Mouse (Mus musculus): ENCODE measurements at regions not wholly inside any gene's neighbourhood (a gene's known extent, or its start where the extent isn't known, plus 50 kb on each side); places are given as distances from the start of the nearest gene placed in this dataset.
A peak's percentile ranks its signal among the peaks of the same experiment; 100 is the strongest.

DNA sequence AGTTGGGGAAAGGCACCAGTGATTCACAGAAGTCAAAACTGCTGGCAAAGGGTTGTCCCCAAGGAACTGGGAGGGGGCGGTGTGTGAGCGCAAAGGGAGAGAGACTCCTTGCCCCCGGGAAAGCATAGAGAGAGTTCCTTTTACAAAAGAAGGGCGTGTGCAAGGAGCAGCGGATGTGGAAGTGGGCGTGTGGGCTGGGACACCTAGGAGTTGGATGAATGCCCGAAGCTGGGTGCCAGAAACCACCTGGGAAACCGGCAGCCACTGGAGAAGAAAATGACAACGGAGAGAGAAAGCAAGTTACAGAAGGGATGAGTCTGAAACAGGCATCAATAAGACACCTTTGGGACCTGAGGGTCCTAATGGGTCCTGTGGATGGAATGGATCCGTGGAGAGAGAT, 133.8 kb upstream of the Hmga2 start:
- no peak for ATAC-seq (ENCODE audit: insufficient read depth, low FRiP score)
- no peak overlapping the region for H3K27ac ChIP-seq (ENCODE audit: low read length)
- WGBS: 65% methylated on average over 10 of the region's 10 CpGs

DNA sequence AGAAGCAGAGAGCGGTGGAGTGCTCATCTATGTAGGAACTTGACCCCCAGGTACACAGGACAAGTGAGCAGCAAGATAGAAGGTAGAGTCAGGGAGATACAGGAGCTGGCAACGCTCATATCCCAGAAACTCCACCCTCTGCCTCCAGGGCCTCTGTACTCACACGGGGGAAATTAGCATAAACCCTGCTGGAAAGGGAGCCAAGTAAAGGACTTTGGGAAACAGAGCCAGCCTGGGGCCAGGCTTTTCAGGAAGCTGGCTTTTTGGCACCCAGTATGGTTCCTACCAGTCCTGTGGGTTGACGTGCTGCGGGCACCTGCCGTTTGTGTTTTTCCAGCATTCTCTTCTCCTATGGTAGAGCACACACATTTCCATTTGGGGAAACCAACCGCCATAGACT, 128.2 kb upstream of the Hmga2 start:
- H3K9me3 ChIP-seq (replicated peaks; ENCODE audit: control insufficient read depth, low read length): no peaks in the 10 kb centered on the region
- H3K36me3 ChIP-seq (ENCODE audit: control insufficient read depth, insufficient read depth, low read length): no peaks in the 10 kb centered on the region
- H3K27me3 ChIP-seq (ENCODE audit: control insufficient read depth, insufficient read depth, low read length): no peaks in the 10 kb centered on the region
- no peak overlapping the region for H3K9ac ChIP-seq (ENCODE audit: low read length)
- no peak for ATAC-seq (ENCODE audit: insufficient read depth, low FRiP score)
- H3K27ac ChIP-seq (ENCODE audit: low read length): no peak overlapping the region
- no peak overlapping the region for H3K4me3 ChIP-seq (replicated peaks; ENCODE audit: low read length)
- H3K4me1 ChIP-seq (ENCODE audit: control insufficient read depth, insufficient read depth, low read length): no peaks in the 10 kb centered on the region
- 64% methylated on average over 7 of the region's 7 CpGs for WGBS
- H3K4me2 ChIP-seq (ENCODE audit: low read depth, low read length): no peak overlapping the region

More for the DNA sequence above, 133.8 kb upstream of the Hmga2 start:
- Histone ChIP-seq H3K4me3 (replicated peaks; ENCODE audit: low read length) (no peak overlapping the region), H3K4me1 (ENCODE audit: control insufficient read depth, insufficient read depth, low read length) (no peaks in the 10 kb centered on the region), H3K4me2 (ENCODE audit: low read depth, low read length) (no peak overlapping the region), H3K9me3 (replicated peaks; ENCODE audit: control insufficient read depth, low read length) (no peaks in the 10 kb centered on the region), H3K36me3 (ENCODE audit: control insufficient read depth, insufficient read depth, low read length) (no peaks in the 10 kb centered on the region), H3K27me3 (ENCODE audit: control insufficient read depth, insufficient read depth, low read length) (no peaks in the 10 kb centered on the region), H3K9ac (ENCODE audit: low read length) (no peak overlapping the region)

DNA sequence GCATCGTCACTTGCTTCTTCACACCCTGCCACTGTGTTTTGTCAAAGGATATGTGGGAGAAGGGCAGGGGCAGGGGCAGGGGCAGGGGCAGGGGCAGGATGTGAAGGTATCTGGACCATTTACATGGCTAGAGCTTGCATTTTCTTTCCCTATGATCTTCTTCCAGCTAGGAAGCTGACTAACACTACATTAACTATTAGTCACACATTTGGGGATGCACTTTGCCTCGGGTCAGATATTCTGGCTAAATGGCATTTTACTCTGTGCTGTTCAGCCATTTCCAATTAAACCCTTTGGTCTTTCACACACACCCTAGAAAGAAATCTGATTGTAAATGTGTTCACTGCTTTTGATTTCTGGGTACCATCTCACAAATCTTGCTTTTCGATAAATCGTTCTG, 126.9 kb upstream of the Hmga2 start:
- Histone ChIP-seq H3K4me2 (ENCODE audit: low read depth, low read length) (no peak overlapping the region), H3K36me3 (ENCODE audit: control insufficient read depth, insufficient read depth, low read length) (no peaks in the 10 kb centered on the region), H3K9me3 (replicated peaks; ENCODE audit: control insufficient read depth, low read length) (no peaks in the 10 kb centered on the region), H3K27me3 (ENCODE audit: control insufficient read depth, insufficient read depth, low read length) (no peaks in the 10 kb centered on the region), H3K9ac (ENCODE audit: low read length) (no peak overlapping the region), H3K4me1 (ENCODE audit: control insufficient read depth, insufficient read depth, low read length) (no peaks in the 10 kb centered on the region), H3K4me3 (replicated peaks; ENCODE audit: low read length) (no peak overlapping the region), H3K27ac (ENCODE audit: low read length) (no peak overlapping the region)
- WGBS: 86% methylated on average over 4 of the region's 4 CpGs
- ATAC-seq (ENCODE audit: insufficient read depth, low FRiP score): no peak

DNA sequence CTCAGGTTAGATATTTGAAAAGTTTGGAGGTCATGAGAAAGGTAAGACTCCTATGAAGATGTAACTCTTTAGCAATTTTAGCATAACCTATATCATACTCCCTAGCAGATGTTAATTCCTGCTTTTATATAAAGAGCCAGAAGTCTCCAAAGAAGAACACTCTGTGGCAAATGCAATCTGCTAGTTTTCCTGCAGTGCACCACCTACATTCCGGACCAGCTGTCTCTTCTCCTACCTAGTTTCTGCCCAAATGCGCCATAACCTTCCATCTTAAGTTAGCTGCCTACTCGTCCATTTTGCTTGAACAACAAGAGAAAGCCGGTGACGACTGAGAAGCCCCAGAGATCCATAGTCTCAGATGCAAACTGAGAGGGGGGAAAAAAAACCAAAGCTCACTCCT, 124.5 kb upstream of the Hmga2 start:
- Histone ChIP-seq H3K4me1 (ENCODE audit: control insufficient read depth, insufficient read depth, low read length) (no peaks in the 10 kb centered on the region; the same call in 1 of the 2 replicates), H3K9ac (ENCODE audit: low read length) (no peak overlapping the region)
- 77% methylated on average over 5 of the region's 5 CpGs for WGBS

DNA sequence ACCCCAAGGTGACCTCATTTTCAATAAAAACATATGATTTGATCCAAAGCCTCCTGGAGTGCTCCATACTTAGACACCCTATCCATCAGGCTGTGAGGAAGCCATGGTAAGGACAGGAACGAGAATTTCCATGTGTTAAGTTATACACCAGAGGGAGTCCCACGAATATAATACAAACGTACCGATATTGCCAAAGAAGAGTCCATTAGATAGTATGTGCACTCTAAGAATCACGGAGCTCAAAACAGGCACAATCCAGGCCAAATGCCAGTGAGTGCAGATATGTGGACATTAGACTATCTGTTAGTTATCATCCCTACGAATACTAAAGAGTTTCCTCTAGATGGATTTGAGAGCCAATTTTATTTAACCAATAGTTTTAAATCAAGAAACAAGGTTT, 123.3 kb upstream of the Hmga2 start:
- Histone ChIP-seq H3K4me2 (ENCODE audit: low read depth, low read length) (no peak overlapping the region), H3K36me3 (ENCODE audit: control insufficient read depth, insufficient read depth, low read length) (no peaks in the 10 kb centered on the region), H3K4me3 (replicated peaks; ENCODE audit: low read length) (no peak overlapping the region), H3K9ac (ENCODE audit: low read length) (no peak overlapping the region), H3K9me3 (replicated peaks; ENCODE audit: control insufficient read depth, low read length) (no peaks in the 10 kb centered on the region), H3K27ac (ENCODE audit: low read length) (no peak overlapping the region), H3K4me1 (ENCODE audit: control insufficient read depth, insufficient read depth, low read length) (no peaks in the 10 kb centered on the region; the same call in 1 of the 2 replicates), H3K27me3 (ENCODE audit: control insufficient read depth, insufficient read depth, low read length) (no peaks in the 10 kb centered on the region)
- 69% methylated on average over 6 of the region's 6 CpGs for WGBS
- no peak for ATAC-seq (ENCODE audit: insufficient read depth, low FRiP score)

More for the DNA sequence above, 124.5 kb upstream of the Hmga2 start:
- no peak for ATAC-seq (ENCODE audit: insufficient read depth, low FRiP score)
- no peaks in the 10 kb centered on the region for H3K27me3 ChIP-seq (ENCODE audit: control insufficient read depth, insufficient read depth, low read length)
- no peaks in the 10 kb centered on the region for H3K9me3 ChIP-seq (replicated peaks; ENCODE audit: control insufficient read depth, low read length)
- H3K36me3 ChIP-seq (ENCODE audit: control insufficient read depth, insufficient read depth, low read length): no peaks in the 10 kb centered on the region
- no peak overlapping the region for H3K27ac ChIP-seq (ENCODE audit: low read length)
- H3K4me3 ChIP-seq (replicated peaks; ENCODE audit: low read length): no peak overlapping the region
- no peak overlapping the region for H3K4me2 ChIP-seq (ENCODE audit: low read depth, low read length)

DNA sequence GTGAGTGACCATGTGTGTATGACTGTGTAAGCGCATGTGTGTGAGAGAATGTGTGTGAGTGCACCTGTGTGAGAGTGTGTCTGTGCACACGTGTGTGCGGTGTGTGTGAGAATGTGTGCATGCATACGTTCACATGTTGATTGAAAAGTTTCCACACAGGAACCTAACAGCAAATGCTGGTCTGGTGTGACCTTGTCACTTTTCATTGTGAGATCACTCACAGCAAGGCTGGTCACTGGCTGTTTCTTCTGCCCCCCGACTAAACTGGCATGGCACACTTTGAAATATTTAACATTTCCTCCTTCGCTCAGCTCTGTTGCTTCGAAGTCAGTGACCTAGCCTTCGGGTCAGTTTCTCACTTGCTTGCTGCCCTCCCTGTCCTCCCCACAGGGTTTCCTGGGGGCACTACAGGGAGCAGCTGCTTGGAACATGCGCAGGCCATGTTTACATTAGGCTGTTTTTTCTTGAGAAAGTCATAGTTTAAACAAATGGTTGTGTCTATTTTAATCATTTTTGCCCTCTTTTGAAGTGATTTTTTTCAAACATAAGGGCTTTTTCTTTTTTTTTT, 121.1 kb upstream of the Hmga2 start:
- no peaks in the 10 kb centered on the region for H3K36me3 ChIP-seq (ENCODE audit: control insufficient read depth, insufficient read depth, low read length)
- peaks cover 5% of the 10 kb centered on the region; the same call in 1 of the 2 replicates for H3K9me3 ChIP-seq (replicated peaks; ENCODE audit: control insufficient read depth, low read length)
- H3K4me2 ChIP-seq (ENCODE audit: low read depth, low read length): no peak overlapping the region
- no peak overlapping the region for H3K27ac ChIP-seq (ENCODE audit: low read length)
- 0 out of 2 replicates have a peak, but pooled peaks have one; percentile 29 for ATAC-seq (ENCODE audit: insufficient read depth, low FRiP score)
- no peaks in the 10 kb centered on the region for H3K27me3 ChIP-seq (ENCODE audit: control insufficient read depth, insufficient read depth, low read length)
- no peaks in the 10 kb centered on the region; the same call in 1 of the 2 replicates for H3K4me1 ChIP-seq (ENCODE audit: control insufficient read depth, insufficient read depth, low read length)
- no peak overlapping the region for H3K4me3 ChIP-seq (replicated peaks; ENCODE audit: low read length)
- 43% methylated on average over 9 of the region's 9 CpGs for WGBS
- no peak overlapping the region for H3K9ac ChIP-seq (ENCODE audit: low read length)

DNA sequence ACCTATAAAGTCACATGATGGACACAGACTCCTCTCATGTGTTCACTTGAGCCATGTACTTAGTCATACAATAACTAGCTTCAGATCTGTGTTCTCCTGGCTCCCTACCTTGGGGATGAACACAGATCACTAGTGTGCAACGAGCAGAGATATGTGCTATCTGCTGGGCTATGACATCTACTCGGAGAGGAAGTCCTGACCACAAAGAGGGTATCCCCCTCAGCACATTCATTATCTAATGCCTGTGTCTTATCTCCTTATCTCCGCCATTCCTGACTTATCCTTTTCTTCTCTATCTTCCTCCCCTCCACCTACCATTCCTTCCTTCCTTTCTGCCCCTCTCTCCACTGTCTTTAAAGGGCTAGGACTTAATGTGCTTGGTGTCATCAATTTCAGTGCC, 118.9 kb upstream of the Hmga2 start:
- WGBS: 92% methylated on average over 3 of the region's 3 CpGs

DNA sequence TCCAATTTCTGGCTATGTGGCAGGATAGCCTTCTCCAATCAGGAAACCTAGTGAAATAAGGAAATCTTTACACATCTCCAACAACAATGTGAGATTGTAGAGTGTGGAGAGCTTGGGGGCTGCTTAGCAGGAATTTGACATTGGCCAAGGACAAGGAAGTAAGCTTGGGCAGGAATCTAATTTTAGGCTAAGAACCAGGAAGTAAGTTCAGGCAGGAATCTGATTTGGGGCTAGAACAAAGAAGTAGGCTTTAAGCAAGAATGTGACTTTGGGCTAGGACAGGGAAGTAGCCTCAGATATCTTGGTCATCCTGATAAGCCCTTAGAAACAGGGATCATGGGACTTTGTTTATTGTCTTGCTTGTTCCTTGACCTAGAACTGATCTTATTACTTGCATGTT, 117.6 kb upstream of the Hmga2 start:
- H3K4me1 ChIP-seq (ENCODE audit: control insufficient read depth, insufficient read depth, low read length): no peaks in the 10 kb centered on the region; the same call in 1 of the 2 replicates

More for the DNA sequence above, 118.9 kb upstream of the Hmga2 start:
- H3K9ac ChIP-seq (ENCODE audit: low read length): no peak overlapping the region
- H3K36me3 ChIP-seq (ENCODE audit: control insufficient read depth, insufficient read depth, low read length): no peaks in the 10 kb centered on the region
- H3K27me3 ChIP-seq (ENCODE audit: control insufficient read depth, insufficient read depth, low read length): no peaks in the 10 kb centered on the region
- H3K4me1 ChIP-seq (ENCODE audit: control insufficient read depth, insufficient read depth, low read length): no peaks in the 10 kb centered on the region; the same call in 1 of the 2 replicates
- H3K4me3 ChIP-seq (replicated peaks; ENCODE audit: low read length): no peak overlapping the region
- H3K27ac ChIP-seq (ENCODE audit: low read length): no peak overlapping the region
- no peak for ATAC-seq (ENCODE audit: insufficient read depth, low FRiP score)
- no peak overlapping the region for H3K4me2 ChIP-seq (ENCODE audit: low read depth, low read length)
- H3K9me3 ChIP-seq (replicated peaks; ENCODE audit: control insufficient read depth, low read length): peaks cover 5% of the 10 kb centered on the region; the same call in 1 of the 2 replicates

DNA sequence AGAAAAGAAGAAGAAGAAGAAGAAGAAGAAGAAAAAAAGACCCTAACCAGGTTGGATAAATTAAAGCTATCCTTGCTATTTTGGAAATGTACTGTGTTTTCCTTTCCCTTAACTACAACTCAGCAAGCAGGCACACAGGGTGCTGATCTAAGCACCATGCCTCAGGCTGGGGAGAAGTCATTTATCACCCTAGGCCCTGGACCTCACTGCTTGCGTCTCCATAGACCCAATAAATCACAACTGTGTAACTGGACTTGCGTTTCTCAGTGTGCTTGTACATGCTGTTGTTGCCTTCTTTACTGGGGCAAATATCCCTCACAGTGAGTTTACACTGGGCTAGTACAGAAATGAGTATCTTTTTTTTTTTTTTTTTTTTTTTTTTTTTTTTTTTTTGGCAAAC, 113.4 kb upstream of the Hmga2 start:
- H3K36me3 ChIP-seq (ENCODE audit: control insufficient read depth, insufficient read depth, low read length): no peaks in the 10 kb centered on the region
- H3K9me3 ChIP-seq (replicated peaks; ENCODE audit: control insufficient read depth, low read length): peaks cover 5% of the 10 kb centered on the region; the same call in 1 of the 2 replicates
- H3K4me3 ChIP-seq (replicated peaks; ENCODE audit: low read length): no peak overlapping the region
- no peak overlapping the region for H3K27ac ChIP-seq (ENCODE audit: low read length)
- no peak overlapping the region for H3K9ac ChIP-seq (ENCODE audit: low read length)
- no peaks in the 10 kb centered on the region for H3K27me3 ChIP-seq (ENCODE audit: control insufficient read depth, insufficient read depth, low read length)
- H3K4me1 ChIP-seq (ENCODE audit: control insufficient read depth, insufficient read depth, low read length): no peaks in the 10 kb centered on the region
- H3K4me2 ChIP-seq (ENCODE audit: low read depth, low read length): no peak overlapping the region
- WGBS: 48% methylated on average over 2 of the region's 2 CpGs
- ATAC-seq (ENCODE audit: insufficient read depth, low FRiP score): no peak

More for the DNA sequence above, 117.6 kb upstream of the Hmga2 start:
- H3K9me3 ChIP-seq (replicated peaks; ENCODE audit: control insufficient read depth, low read length): peaks cover 5% of the 10 kb centered on the region; the same call in 1 of the 2 replicates
- no peak for ATAC-seq (ENCODE audit: insufficient read depth, low FRiP score)
- no peak overlapping the region for H3K9ac ChIP-seq (ENCODE audit: low read length)
- H3K36me3 ChIP-seq (ENCODE audit: control insufficient read depth, insufficient read depth, low read length): no peaks in the 10 kb centered on the region
- H3K27me3 ChIP-seq (ENCODE audit: control insufficient read depth, insufficient read depth, low read length): no peaks in the 10 kb centered on the region
- H3K27ac ChIP-seq (ENCODE audit: low read length): no peak overlapping the region
- no peak overlapping the region for H3K4me3 ChIP-seq (replicated peaks; ENCODE audit: low read length)
- H3K4me2 ChIP-seq (ENCODE audit: low read depth, low read length): no peak overlapping the region
